Mouse (Mus musculus) liver, embryonic 13.5 days (tissue): Measurements from ENCODE around the gene Ywhae. TPM values are rescaled to one million over a fixed set of nuclear protein-coding genes. Genes with fewer than 3 reads are reported as not detected.

Experiments
- ATAC-seq: fragments of 200-750 bp; cut with Nextera tagmentation; 2 replicates; pipeline ENCODE4 v1.8.0; 2017; ENCODE audit warnings: low read depth, mild to moderate bottlenecking, moderate number of reproducible peaks, moderate library complexity
- DNase-seq: peaks from one replicate; pipeline ENCODE4 v3.0.0; 2022
- H3K27ac ChIP-seq: fragments of 300-500 bp; sonication (generic); 2 replicates; pipeline ENCODE4 v1.5.1; 2015; ENCODE audit warnings: moderate library complexity, mild to moderate bottlenecking, inconsistent platforms
- H3K27me3 ChIP-seq: fragments of 300-500 bp; sonication (generic); 2 replicates; pipeline ENCODE4 v1.6.1; 2015; ENCODE audit warnings: mild to moderate bottlenecking, inconsistent platforms
- H3K36me3 ChIP-seq: fragments of 300-500 bp; sonication (generic); 2 replicates; pipeline ENCODE4 v1.6.1; 2015; ENCODE audit warnings: mild to moderate bottlenecking, inconsistent platforms
- H3K4me1 ChIP-seq: fragments of 300-500 bp; sonication (generic); replicated peaks from 2 replicates; pipeline ENCODE4 v1.6.1; 2015; ENCODE audit warnings: inconsistent platforms
- H3K4me2 ChIP-seq: fragments of 300-500 bp; sonication (generic); 2 replicates; pipeline ENCODE4 v1.6.1; 2015; ENCODE audit warnings: inconsistent platforms, mild to moderate bottlenecking, moderate library complexity
- H3K4me3 ChIP-seq: fragments of 300-500 bp; sonication (generic); replicated peaks from 2 replicates; pipeline ENCODE4 v1.5.1; 2015; ENCODE audit warnings: mild to moderate bottlenecking, inconsistent platforms
- H3K9ac ChIP-seq: fragments of 300-500 bp; sonication (generic); 2 replicates; pipeline ENCODE4 v1.6.1; 2015; ENCODE audit warnings: mild to moderate bottlenecking, inconsistent platforms
- H3K9me3 ChIP-seq: fragments of 300-500 bp; sonication (generic); replicated peaks from 2 replicates; pipeline ENCODE4 v1.6.1; 2016; ENCODE audit warnings: inconsistent platforms
- WGBS: fragments of 180-500 bp; shearing (Covaris S2); methylation state at CpG from one replicate; pipeline ENCODE4 v1.1.7; 2015; ENCODE audit not compliant: insufficient replicate concordance; 5-methylcytosine and 5-hydroxymethylcytosine counted together
- polyA plus RNA-seq: library from polyadenylated mRNA; unstranded; fragments of >200 nt; fragmentation: Nextera tagmentation; extraction: Ambion mirVana; gene quantifications from 2 replicates; pipeline ENCODE4 v1.2.1, GENCODE M21; 2015

The Ywhae gene
- polyA plus RNA-seq, 1 experiment from 2014 or later: 325 TPM

DNA sequence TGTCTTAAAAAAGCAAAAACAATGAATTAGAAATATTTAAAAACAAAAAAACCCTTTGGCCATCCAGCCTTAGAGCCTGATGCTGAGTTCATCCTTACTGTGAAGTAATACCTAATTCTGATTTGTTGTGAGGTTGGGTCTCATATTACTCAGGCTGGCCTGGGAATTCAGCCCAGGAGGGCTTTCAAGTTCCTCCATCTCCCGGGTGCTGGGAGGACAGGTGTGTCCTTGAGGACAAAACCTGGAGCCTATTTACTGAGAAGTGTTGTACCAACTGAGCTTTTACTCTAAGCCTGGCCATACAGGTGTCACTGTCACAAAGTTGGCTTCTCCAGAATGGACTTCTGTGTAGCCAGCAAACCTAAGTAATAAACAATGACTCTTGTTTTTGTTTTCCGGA is 34.3 kb downstream of the Ywhae start:
- Histone ChIP-seq H3K4me3 (no peak overlapping the region), H3K36me3 (peaks cover 42% of the 10 kb centered on the region), H3K27ac (no peak overlapping the region), H3K4me1 (peaks cover 13% of the 10 kb centered on the region), H3K27me3 (no peaks in the 10 kb centered on the region), H3K9ac (no peak overlapping the region), H3K4me2 (no peak overlapping the region), H3K9me3 (no peaks in the 10 kb centered on the region)
- WGBS: 67% methylated on average over 2 of the region's 2 CpGs
- ATAC-seq (no peak), DNase-seq (no peak)

DNA sequence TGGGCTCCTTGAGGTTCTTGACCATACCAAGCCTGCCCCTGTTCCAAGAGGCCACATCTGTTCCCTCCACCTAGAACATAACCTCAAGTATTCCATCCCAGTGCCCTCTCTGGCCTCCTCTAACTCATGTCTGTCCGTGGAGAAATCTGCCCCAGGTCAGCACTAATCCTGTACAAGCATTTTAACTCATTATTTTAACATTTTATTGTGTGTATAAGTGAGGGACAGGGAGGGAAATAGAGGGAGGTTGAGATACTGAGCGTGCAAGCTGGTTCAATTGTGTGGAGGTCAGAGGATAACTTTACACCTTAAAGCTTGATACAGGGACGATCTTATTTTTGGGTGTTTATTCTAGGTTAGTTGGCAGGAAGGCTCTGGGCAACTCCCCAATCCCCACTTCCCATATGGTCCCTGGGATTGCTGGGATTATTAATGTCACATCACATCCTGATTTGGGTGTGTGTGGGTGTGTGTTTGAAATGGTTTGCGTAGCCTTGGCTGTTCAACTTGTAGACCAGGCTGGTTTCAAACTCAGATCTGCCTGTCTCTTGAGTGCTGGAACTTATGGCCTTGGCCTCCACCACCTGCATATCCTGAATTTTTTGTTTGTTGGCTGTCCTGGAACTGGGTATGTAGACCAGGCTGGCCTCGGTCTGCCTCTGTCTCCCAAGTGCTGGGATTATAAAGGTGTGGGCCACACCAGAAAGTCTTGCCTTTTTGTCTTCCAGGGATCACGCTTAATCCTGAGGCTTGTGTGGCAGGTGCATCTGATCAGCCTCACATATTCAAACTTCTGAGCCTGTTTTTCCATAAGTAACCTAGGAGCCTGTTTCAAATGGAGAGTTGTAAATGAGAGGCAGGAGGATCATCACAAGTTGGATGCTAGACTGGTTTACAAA is 35.7 kb downstream of the Ywhae start:
- Histone ChIP-seq H3K27ac (no peak overlapping the region), H3K4me1 (peaks cover 13% of the 10 kb centered on the region), H3K9ac (no peak overlapping the region), H3K36me3 (peaks cover 36% of the 10 kb centered on the region), H3K4me3 (peak overlapping the region; percentile 17; the same call in 1 of the 2 replicates), H3K4me2 (peak overlapping the region; percentile 51), H3K9me3 (no peaks in the 10 kb centered on the region), H3K27me3 (no peaks in the 10 kb centered on the region)
- 58% methylated on average over 6 of the region's 6 CpGs for WGBS
- DNase-seq: no peak
- no peak for ATAC-seq

- Histone ChIP-seq H3K9ac (no peak overlapping the region; the same call in 1 of the 2 replicates), H3K27me3 (no peaks in the 10 kb centered on the region), H3K4me2 (peak overlapping the region; percentile 51), H3K36me3 (peaks cover 27% of the 10 kb centered on the region), H3K27ac (no peak overlapping the region), H3K9me3 (no peaks in the 10 kb centered on the region), H3K4me3 (peak overlapping the region; percentile 17; the same call in 1 of the 2 replicates), H3K4me1 (peaks cover 13% of the 10 kb centered on the region)
- DNase-seq (peak; percentile 75), ATAC-seq (peak; percentile 91)
- 1% methylated on average over 23 of the region's 23 CpGs for WGBS
Observed at GRCm38 (mm10) chr11:75769206-75769605, 36.5 kb downstream of the Ywhae start.

DNA sequence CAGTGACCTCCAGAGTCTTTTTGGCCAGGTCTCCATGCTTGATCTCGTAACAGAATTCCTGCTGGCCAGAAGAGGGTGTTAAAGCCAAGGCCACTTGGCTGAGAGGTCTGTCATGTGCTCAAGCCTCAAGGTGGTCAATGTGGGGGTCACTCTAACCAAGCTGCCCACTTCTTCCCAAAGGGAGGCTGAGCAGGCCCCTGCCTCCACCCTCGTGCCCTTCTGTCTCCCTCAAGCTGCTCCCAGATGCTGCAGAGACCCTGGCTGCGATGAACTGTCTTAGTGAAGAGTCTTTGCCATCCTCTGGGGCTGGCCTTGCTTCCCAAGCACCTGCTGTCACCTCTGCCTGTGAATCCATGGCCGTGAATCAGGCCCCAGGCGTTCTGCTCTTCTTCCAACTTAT is 39.9 kb downstream of the Ywhae start:
- Histone ChIP-seq H3K9ac (no peak overlapping the region), H3K27me3 (peaks cover 5% of the 10 kb centered on the region; the same call in 1 of the 2 replicates), H3K4me3 (no peak overlapping the region), H3K9me3 (no peaks in the 10 kb centered on the region), H3K27ac (no peak overlapping the region), H3K4me1 (peaks cover 13% of the 10 kb centered on the region), H3K4me2 (no peak overlapping the region), H3K36me3 (no peaks in the 10 kb centered on the region)
- DNase-seq (no peak), ATAC-seq (no peak)
- 47% methylated on average over 5 of the region's 5 CpGs for WGBS

DNA sequence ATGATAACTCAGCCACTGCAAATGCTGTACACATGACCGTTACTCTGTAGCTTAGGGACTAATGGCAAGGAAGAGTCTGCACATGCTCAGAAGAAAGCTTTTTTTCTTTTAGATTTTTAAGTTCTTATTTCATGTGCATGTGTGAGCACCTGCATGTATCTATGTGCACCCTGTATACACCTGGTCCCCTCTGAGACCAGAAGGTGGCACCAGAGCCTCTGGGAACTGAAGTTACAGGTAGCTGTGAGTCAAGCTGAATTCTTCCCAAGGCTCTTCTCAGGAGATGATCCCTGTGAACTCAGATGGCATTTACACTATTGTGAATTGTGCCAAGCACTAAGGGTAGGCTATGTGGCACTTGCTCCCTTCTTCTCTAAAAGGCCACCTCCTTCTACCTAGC is 43.2 kb downstream of the Ywhae start:
- H3K4me3 ChIP-seq: no peak overlapping the region
- DNase-seq: no peak

GRCm38 (mm10) chr11:75781919-75782318 is 49.2 kb downstream of the Ywhae start:
- no peak for DNase-seq
- no peak for ATAC-seq
- Histone ChIP-seq H3K27ac (no peak overlapping the region), H3K36me3 (no peaks in the 10 kb centered on the region), H3K4me2 (no peak overlapping the region), H3K4me1 (no peaks in the 10 kb centered on the region), H3K4me3 (no peak overlapping the region), H3K9me3 (no peaks in the 10 kb centered on the region), H3K27me3 (no peaks in the 10 kb centered on the region), H3K9ac (no peak overlapping the region)
- WGBS: 19% methylated on average over 6 of the region's 6 CpGs

More for the DNA sequence above, 43.2 kb downstream of the Ywhae start:
- 73% methylated on average over 1 of the region's 1 CpGs for WGBS
- H3K4me1 ChIP-seq: no peaks in the 10 kb centered on the region
- no peaks in the 10 kb centered on the region for H3K36me3 ChIP-seq
- ATAC-seq: no peak
- H3K27ac ChIP-seq: no peak overlapping the region
- H3K4me2 ChIP-seq: no peak overlapping the region
- no peaks in the 10 kb centered on the region for H3K9me3 ChIP-seq
- H3K27me3 ChIP-seq: peaks cover 5% of the 10 kb centered on the region; the same call in 1 of the 2 replicates
- H3K9ac ChIP-seq: no peak overlapping the region

DNA sequence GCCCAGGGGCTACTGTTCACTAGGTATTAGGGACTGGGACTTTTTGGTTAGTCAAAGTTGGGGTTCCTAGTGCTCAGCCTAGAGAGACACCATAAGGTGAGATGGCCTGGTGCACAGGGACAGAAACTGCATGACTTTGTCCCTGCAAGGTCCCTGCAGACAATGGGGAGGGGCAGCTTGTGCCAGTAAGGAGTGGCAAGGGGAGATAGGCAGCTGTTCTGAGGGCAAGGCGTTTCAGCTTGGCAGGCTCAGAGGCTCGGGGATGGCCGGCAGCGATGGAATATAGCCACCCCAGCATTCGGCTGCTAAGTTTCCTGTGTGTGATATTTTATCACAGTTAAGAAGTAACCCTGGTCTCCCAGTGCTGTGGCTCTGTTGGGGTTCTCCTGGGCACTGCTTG is 51.1 kb downstream of the Ywhae start:
- Histone ChIP-seq H3K4me1 (no peaks in the 10 kb centered on the region), H3K4me3 (no peak overlapping the region), H3K9me3 (no peaks in the 10 kb centered on the region), H3K27ac (no peak overlapping the region), H3K27me3 (no peaks in the 10 kb centered on the region), H3K9ac (no peak overlapping the region), H3K36me3 (no peaks in the 10 kb centered on the region), H3K4me2 (no peak overlapping the region)
- ATAC-seq (no peak), DNase-seq (no peak)
- 63% methylated on average over 5 of the region's 5 CpGs for WGBS

GRCm38 (mm10) chr11:75785897-75786296 is 53.2 kb downstream of the Ywhae start:
- no peak for ATAC-seq
- WGBS: 57% methylated on average over 8 of the region's 8 CpGs
- DNase-seq: no peak
- Histone ChIP-seq H3K4me2 (no peak overlapping the region), H3K4me3 (no peak overlapping the region), H3K27me3 (peaks cover 8% of the 10 kb centered on the region; the same call in 1 of the 2 replicates), H3K9me3 (no peaks in the 10 kb centered on the region), H3K27ac (no peak overlapping the region), H3K9ac (no peak overlapping the region), H3K4me1 (no peaks in the 10 kb centered on the region), H3K36me3 (no peaks in the 10 kb centered on the region)

GRCm38 (mm10) chr11:75792535-75792934 is 59.9 kb downstream of the Ywhae start:
- DNase-seq: no peak
- WGBS: 43% methylated on average over 5 of the region's 5 CpGs
- H3K9ac ChIP-seq: no peak overlapping the region
- no peak overlapping the region for H3K4me2 ChIP-seq
- 0 out of 2 replicates have a peak, but pooled peaks cover 7% of the 10 kb centered on the region for H3K4me1 ChIP-seq
- no peaks in the 10 kb centered on the region for H3K36me3 ChIP-seq
- H3K9me3 ChIP-seq: no peaks in the 10 kb centered on the region
- peaks cover 72% of the 10 kb centered on the region for H3K27me3 ChIP-seq
- ATAC-seq: no peak
- no peak overlapping the region for H3K4me3 ChIP-seq
- H3K27ac ChIP-seq: no peak overlapping the region

GRCm38 (mm10) chr11:75793351-75793750 is 60.7 kb downstream of the Ywhae start:
- H3K36me3 ChIP-seq: no peaks in the 10 kb centered on the region
- WGBS: 51% methylated on average over 5 of the region's 5 CpGs
- H3K4me3 ChIP-seq: no peak overlapping the region
- no peak overlapping the region for H3K4me2 ChIP-seq
- H3K4me1 ChIP-seq: 0 out of 2 replicates have a peak, but pooled peaks cover 7% of the 10 kb centered on the region
- H3K27me3 ChIP-seq: peaks cover 80% of the 10 kb centered on the region
- no peak overlapping the region for H3K9ac ChIP-seq
- no peaks in the 10 kb centered on the region for H3K9me3 ChIP-seq
- DNase-seq: no peak
- ATAC-seq: no peak
- no peak overlapping the region for H3K27ac ChIP-seq

DNA sequence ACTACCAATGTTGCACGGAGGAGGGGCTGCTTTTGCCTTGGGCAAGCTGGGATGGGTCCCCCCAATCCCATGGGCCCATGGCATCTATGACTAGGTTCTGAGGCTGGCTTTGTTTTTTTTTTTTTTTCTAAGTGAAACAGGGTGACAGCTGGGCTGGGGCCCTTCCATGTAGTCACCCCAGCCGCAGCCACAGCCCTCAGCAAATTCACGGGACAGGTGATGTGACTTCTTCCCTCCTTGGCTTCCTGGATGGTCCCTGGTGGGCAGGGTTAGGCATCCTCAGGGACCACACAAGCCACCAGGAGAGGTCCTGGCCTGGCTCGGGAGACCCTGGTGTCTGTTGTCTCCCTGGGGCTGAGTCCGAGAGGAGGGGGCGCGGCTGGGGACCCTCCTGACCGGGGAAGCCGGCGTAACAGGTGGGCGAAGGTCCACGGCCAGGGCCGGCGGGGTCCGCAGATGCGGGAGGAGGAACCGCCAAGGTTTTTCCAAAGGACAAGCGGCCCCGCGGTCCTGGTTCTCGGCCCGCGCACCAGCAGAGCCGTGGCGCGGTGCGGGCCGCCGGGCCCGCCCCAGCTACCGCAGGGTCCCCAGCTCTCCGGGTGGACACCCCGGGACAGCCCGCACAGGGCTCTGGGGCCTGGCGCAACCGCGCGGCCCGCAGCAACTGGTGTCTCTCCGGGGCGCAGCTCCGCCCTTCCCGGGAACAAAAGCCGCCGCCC is 62.1 kb downstream of the Ywhae start:
- Histone ChIP-seq H3K4me2 (peak overlapping the region; percentile 43), H3K9ac (0 out of 2 replicates have a peak overlapping the region, but pooled peaks have one; percentile 13), H3K9me3 (no peaks in the 10 kb centered on the region), H3K4me3 (peak overlapping the region; percentile 42), H3K27ac (no peak overlapping the region), H3K36me3 (no peaks in the 10 kb centered on the region), H3K4me1 (0 out of 2 replicates have a peak, but pooled peaks cover 7% of the 10 kb centered on the region), H3K27me3 (peaks cover 82% of the 10 kb centered on the region)
- ATAC-seq (no peak), DNase-seq (no peak)
- 7% methylated on average over 45 of the region's 45 CpGs for WGBS
